Mouse (Mus musculus) heart, embryonic 12.5 days (tissue): ENCODE results near the gene Ppfia1. TPM values are rescaled to one million over a fixed set of nuclear protein-coding genes. Genes with fewer than 3 reads are reported as not detected.

ENCODE experiments used
- ATAC-seq: fragments of 200-750 bp; cut with Nextera tagmentation; 2 replicates; pipeline ENCODE4 v1.8.0; 2017; ENCODE audit warnings: moderate TSS enrichment, moderate library complexity; ENCODE audit not compliant: insufficient number of reproducible peaks, low FRiP score
- H3K27ac ChIP-seq: fragments of 300-500 bp; sonication (generic); 2 replicates; pipeline ENCODE4 v1.5.1; 2016; ENCODE audit warnings: mild to moderate bottlenecking, moderate library complexity; ENCODE audit not compliant: poor library complexity, severe bottlenecking
- H3K27me3 ChIP-seq: fragments of 300-500 bp; sonication (generic); replicated peaks from 2 replicates; pipeline ENCODE4 v1.6.1; 2016; ENCODE audit warnings: mild to moderate bottlenecking, moderate library complexity
- H3K36me3 ChIP-seq: fragments of 300-500 bp; sonication (generic); 2 replicates; pipeline ENCODE4 v1.6.1; 2016; ENCODE audit warnings: mild to moderate bottlenecking, moderate library complexity
- H3K4me1 ChIP-seq: fragments of 300-500 bp; sonication (generic); replicated peaks from 2 replicates; pipeline ENCODE4 v1.6.1; 2016; ENCODE audit warnings: mild to moderate bottlenecking
- H3K4me2 ChIP-seq: fragments of 300-500 bp; sonication (generic); 2 replicates; pipeline ENCODE4 v1.6.1; 2016; ENCODE audit warnings: mild to moderate bottlenecking, moderate library complexity
- H3K4me3 ChIP-seq: fragments of 300-500 bp; sonication (generic); 2 replicates; pipeline ENCODE4 v1.5.1; 2016; ENCODE audit warnings: mild to moderate bottlenecking
- H3K9ac ChIP-seq: fragments of 300-500 bp; sonication (generic); 2 replicates; pipeline ENCODE4 v1.6.1; 2016; ENCODE audit warnings: mild to moderate bottlenecking, moderate library complexity
- H3K9me3 ChIP-seq: fragments of 300-500 bp; sonication (generic); replicated peaks from 2 replicates; pipeline ENCODE4 v1.6.1; 2016; ENCODE audit warnings: mild to moderate bottlenecking, moderate library complexity
- WGBS: fragments of 180-500 bp; shearing (Covaris S2); methylation state at CpG from one replicate; pipeline ENCODE4 v1.1.7; 2016; 5-methylcytosine and 5-hydroxymethylcytosine counted together
- polyA plus RNA-seq: library from polyadenylated mRNA; unstranded; fragments of >200 nt; fragmentation: Nextera tagmentation; extraction: Ambion mirVana; gene quantifications from 2 replicates; pipeline ENCODE4 v1.2.1, GENCODE M21; 2016

Ppfia1 gene
- polyA plus RNA-seq, 1 experiment from 2014 or later: 29.2 TPM

- Histone ChIP-seq H3K9ac (no peak overlapping the region), H3K27ac (no peak overlapping the region), H3K4me1 (peaks cover 34% of the 10 kb centered on the region), H3K36me3 (peaks cover 15% of the 10 kb centered on the region), H3K4me3 (no peak overlapping the region), H3K4me2 (no peak overlapping the region), H3K9me3 (no peaks in the 10 kb centered on the region), H3K27me3 (no peaks in the 10 kb centered on the region)
- 69% methylated on average over 6 of the region's 6 CpGs for WGBS
- ATAC-seq: 0 out of 2 replicates have a peak, but pooled peaks have one; percentile 30
These were observed 28.9 kb downstream of the Ppfia1 start for GRCm38 (mm10) chr7:144524427-144525191.

- H3K4me2 ChIP-seq: no peak overlapping the region
- peaks cover 27% of the 10 kb centered on the region for H3K36me3 ChIP-seq
- no peaks in the 10 kb centered on the region for H3K9me3 ChIP-seq
- WGBS: 59% methylated on average over 3 of the region's 3 CpGs
- H3K27me3 ChIP-seq: no peaks in the 10 kb centered on the region
- no peak overlapping the region for H3K9ac ChIP-seq
- ATAC-seq: peak; percentile 85
- peaks cover 33% of the 10 kb centered on the region for H3K4me1 ChIP-seq
- H3K4me3 ChIP-seq: no peak overlapping the region
- H3K27ac ChIP-seq: no peak overlapping the region
These were observed 30.1 kb downstream of the Ppfia1 start for GRCm38 (mm10) chr7:144523415-144523814.

GRCm38 (mm10) chr7:144521927-144522326 is 31.6 kb downstream of the Ppfia1 start:
- Histone ChIP-seq H3K27me3 (no peaks in the 10 kb centered on the region), H3K9ac (no peak overlapping the region), H3K36me3 (peaks cover 37% of the 10 kb centered on the region), H3K4me3 (no peak overlapping the region), H3K4me2 (no peak overlapping the region), H3K27ac (no peak overlapping the region), H3K4me1 (peaks cover 23% of the 10 kb centered on the region), H3K9me3 (no peaks in the 10 kb centered on the region)
- no peak for ATAC-seq
- WGBS: 82% methylated on average over 2 of the region's 2 CpGs

GRCm38 (mm10) chr7:144519852-144520251 is 33.7 kb downstream of the Ppfia1 start:
- Histone ChIP-seq H3K4me2 (no peak overlapping the region), H3K4me3 (no peak overlapping the region), H3K27ac (no peak overlapping the region), H3K36me3 (peaks cover 57% of the 10 kb centered on the region), H3K27me3 (no peaks in the 10 kb centered on the region), H3K9ac (no peak overlapping the region), H3K4me1 (peaks cover 11% of the 10 kb centered on the region), H3K9me3 (no peaks in the 10 kb centered on the region)
- 92% methylated on average over 5 of the region's 5 CpGs for WGBS
- ATAC-seq: no peak

GRCm38 (mm10) chr7:144516711-144517110 is 36.8 kb downstream of the Ppfia1 start:
- ATAC-seq: no peak
- Histone ChIP-seq H3K27me3 (no peaks in the 10 kb centered on the region), H3K4me3 (no peak overlapping the region), H3K9me3 (no peaks in the 10 kb centered on the region), H3K27ac (no peak overlapping the region), H3K4me1 (no peaks in the 10 kb centered on the region), H3K4me2 (no peak overlapping the region), H3K36me3 (peaks cover 87% of the 10 kb centered on the region), H3K9ac (no peak overlapping the region)
- WGBS: 86% methylated on average over 5 of the region's 5 CpGs

GRCm38 (mm10) chr7:144509090-144509489 is 44.4 kb downstream of the Ppfia1 start:
- Histone ChIP-seq H3K9me3 (no peaks in the 10 kb centered on the region), H3K4me2 (no peak overlapping the region), H3K27me3 (no peaks in the 10 kb centered on the region), H3K36me3 (peaks cover 97% of the 10 kb centered on the region), H3K4me3 (no peak overlapping the region), H3K4me1 (no peaks in the 10 kb centered on the region), H3K9ac (no peak overlapping the region), H3K27ac (no peak overlapping the region)
- ATAC-seq: no peak
- 86% methylated on average over 4 of the region's 4 CpGs for WGBS

GRCm38 (mm10) chr7:144506807-144507206 is 46.7 kb downstream of the Ppfia1 start:
- WGBS: 78% methylated on average over 1 of the region's 1 CpGs
- Histone ChIP-seq H3K4me2 (no peak overlapping the region), H3K36me3 (peaks cover 98% of the 10 kb centered on the region), H3K27ac (no peak overlapping the region), H3K27me3 (no peaks in the 10 kb centered on the region), H3K4me3 (no peak overlapping the region), H3K4me1 (no peaks in the 10 kb centered on the region), H3K9me3 (no peaks in the 10 kb centered on the region), H3K9ac (no peak overlapping the region)
- no peak for ATAC-seq

GRCm38 (mm10) chr7:144503959-144504358 is 49.6 kb downstream of the Ppfia1 start:
- H3K4me1 ChIP-seq: peaks cover 8% of the 10 kb centered on the region; the same call in 1 of the 2 replicates
- H3K9ac ChIP-seq: no peak overlapping the region
- no peaks in the 10 kb centered on the region for H3K27me3 ChIP-seq
- 78% methylated on average over 4 of the region's 4 CpGs for WGBS
- no peak overlapping the region for H3K4me3 ChIP-seq
- H3K4me2 ChIP-seq: no peak overlapping the region
- no peak for ATAC-seq
- H3K9me3 ChIP-seq: no peaks in the 10 kb centered on the region
- peaks cover 92% of the 10 kb centered on the region for H3K36me3 ChIP-seq
- no peak overlapping the region for H3K27ac ChIP-seq

- H3K9ac ChIP-seq: no peak overlapping the region
- peaks cover 50% of the 10 kb centered on the region for H3K4me1 ChIP-seq
- peaks cover 58% of the 10 kb centered on the region for H3K36me3 ChIP-seq
- WGBS: 32% methylated on average over 1 of the region's 1 CpGs
- H3K9me3 ChIP-seq: no peaks in the 10 kb centered on the region
- H3K4me2 ChIP-seq: no peak overlapping the region
- no peak overlapping the region for H3K4me3 ChIP-seq
- no peak for ATAC-seq
- H3K27me3 ChIP-seq: no peaks in the 10 kb centered on the region
- 0 out of 2 replicates have a peak overlapping the region, but pooled peaks have one; percentile 18 for H3K27ac ChIP-seq
These were observed 60.6 kb downstream of the Ppfia1 start for GRCm38 (mm10) chr7:144492931-144493330.

- Histone ChIP-seq H3K27ac (peak overlapping the region; percentile 95), H3K9ac (no peak overlapping the region), H3K4me2 (no peak overlapping the region), H3K27me3 (no peaks in the 10 kb centered on the region), H3K36me3 (peaks cover 38% of the 10 kb centered on the region), H3K9me3 (no peaks in the 10 kb centered on the region), H3K4me1 (peaks cover 65% of the 10 kb centered on the region), H3K4me3 (no peak overlapping the region)
- WGBS: 30% methylated on average over 8 of the region's 8 CpGs
- ATAC-seq: no peak
These were observed 63.2 kb downstream of the Ppfia1 start for GRCm38 (mm10) chr7:144490201-144490873.

- no peak overlapping the region for H3K9ac ChIP-seq
- WGBS: 5% methylated on average over 6 of the region's 6 CpGs
- peaks cover 37% of the 10 kb centered on the region for H3K36me3 ChIP-seq
- H3K9me3 ChIP-seq: no peaks in the 10 kb centered on the region
- H3K27me3 ChIP-seq: no peaks in the 10 kb centered on the region
- peak overlapping the region; percentile 95 for H3K27ac ChIP-seq
- peaks cover 65% of the 10 kb centered on the region for H3K4me1 ChIP-seq
- ATAC-seq: peak; percentile 84
- no peak overlapping the region for H3K4me3 ChIP-seq
- peak overlapping the region; percentile 38 for H3K4me2 ChIP-seq
These were observed 64.3 kb downstream of the Ppfia1 start for GRCm38 (mm10) chr7:144489067-144489774.
